Mouse (Mus musculus): ENCODE results near the gene Lrrc15. TPM values are rescaled to one million over a fixed set of nuclear protein-coding genes. Genes with fewer than 3 reads are reported as not detected.

The Lrrc15 gene
- polyA plus RNA-seq, 1 experiment, result 96.3 TPM

- Histone ChIP-seq H3K4me3 (ENCODE audit: insufficient read depth, low read length) (no peak overlapping the region), H3K27ac (ENCODE audit: insufficient read depth, low read length) (no peak overlapping the region), H3K4me1 (ENCODE audit: control insufficient read depth, insufficient read depth, low read length) (no peaks in the 10 kb centered on the region)
- TF ChIP-seq CTCF (IDR thresholded peaks at IDR 0.05; ENCODE audit: borderline replicate concordance, insufficient read depth, low read length) (no peak), POLR2A (IDR thresholded peaks at IDR 0.05; ENCODE audit: low read depth, low read length) (no peak)
These were observed 21.2 kb upstream of the Lrrc15 start for GRCm38 (mm10) chr16:30304236-30304635.

- TF ChIP-seq CTCF (IDR thresholded peaks at IDR 0.05; ENCODE audit: borderline replicate concordance, insufficient read depth, low read length) (no peak), POLR2A (IDR thresholded peaks at IDR 0.05; ENCODE audit: low read depth, low read length) (no peak)
- no peak overlapping the region for H3K27ac ChIP-seq (ENCODE audit: insufficient read depth, low read length)
- no peak overlapping the region for H3K4me3 ChIP-seq (ENCODE audit: insufficient read depth, low read length)
These were observed 20.4 kb upstream of the Lrrc15 start for GRCm38 (mm10) chr16:30303411-30303810.

GRCm38 (mm10) chr16:30302686-30303085 lies 19.6 kb upstream of the Lrrc15 start:
- H3K4me1 ChIP-seq (ENCODE audit: control insufficient read depth, insufficient read depth, low read length), result no peaks in the 10 kb centered on the region
- no peak for TF ChIP-seq CTCF (IDR thresholded peaks at IDR 0.05; ENCODE audit: borderline replicate concordance, insufficient read depth, low read length)
- H3K27ac ChIP-seq (ENCODE audit: insufficient read depth, low read length), result no peak overlapping the region
- H3K4me3 ChIP-seq (ENCODE audit: insufficient read depth, low read length), result no peak overlapping the region

More at GRCm38 (mm10) chr16:30303411-30303810, 20.4 kb upstream of the Lrrc15 start:
- no peaks in the 10 kb centered on the region for H3K4me1 ChIP-seq (ENCODE audit: control insufficient read depth, insufficient read depth, low read length)

- H3K4me1 ChIP-seq (ENCODE audit: control insufficient read depth, insufficient read depth, low read length), result no peaks in the 10 kb centered on the region
- no peak overlapping the region for H3K4me3 ChIP-seq (ENCODE audit: insufficient read depth, low read length)
- TF ChIP-seq POLR2A (IDR thresholded peaks at IDR 0.05; ENCODE audit: low read depth, low read length) (no peak), CTCF (IDR thresholded peaks at IDR 0.05; ENCODE audit: borderline replicate concordance, insufficient read depth, low read length) (no peak)
- H3K27ac ChIP-seq (ENCODE audit: insufficient read depth, low read length), result no peak overlapping the region
These were observed 16.7 kb upstream of the Lrrc15 start for GRCm38 (mm10) chr16:30299711-30300277.

- Histone ChIP-seq H3K4me1 (ENCODE audit: control insufficient read depth, insufficient read depth, low read length) (no peaks in the 10 kb centered on the region), H3K27ac (ENCODE audit: insufficient read depth, low read length) (no peak overlapping the region), H3K4me3 (ENCODE audit: insufficient read depth, low read length) (no peak overlapping the region)
- TF ChIP-seq CTCF (IDR thresholded peaks at IDR 0.05; ENCODE audit: borderline replicate concordance, insufficient read depth, low read length) (no peak), POLR2A (IDR thresholded peaks at IDR 0.05; ENCODE audit: low read depth, low read length) (no peak)
These were observed 14.4 kb upstream of the Lrrc15 start for GRCm38 (mm10) chr16:30297450-30297849.

GRCm38 (mm10) chr16:30296601-30297275 lies 13.7 kb upstream of the Lrrc15 start:
- TF ChIP-seq POLR2A (IDR thresholded peaks at IDR 0.05; ENCODE audit: low read depth, low read length) (no peak), CTCF (IDR thresholded peaks at IDR 0.05; ENCODE audit: borderline replicate concordance, insufficient read depth, low read length) (no peak)
- no peak overlapping the region for H3K27ac ChIP-seq (ENCODE audit: insufficient read depth, low read length)
- H3K4me1 ChIP-seq (ENCODE audit: control insufficient read depth, insufficient read depth, low read length), result no peaks in the 10 kb centered on the region
- H3K4me3 ChIP-seq (ENCODE audit: insufficient read depth, low read length), result no peak overlapping the region

GRCm38 (mm10) chr16:30295106-30295505 lies 12.1 kb upstream of the Lrrc15 start:
- no peak overlapping the region for H3K4me3 ChIP-seq (ENCODE audit: insufficient read depth, low read length)
- TF ChIP-seq POLR2A (IDR thresholded peaks at IDR 0.05; ENCODE audit: low read depth, low read length) (no peak), CTCF (IDR thresholded peaks at IDR 0.05; ENCODE audit: borderline replicate concordance, insufficient read depth, low read length) (no peak)

GRCm38 (mm10) chr16:30290436-30290835 lies 7.4 kb upstream of the Lrrc15 start:
- no peak for TF ChIP-seq CTCF (IDR thresholded peaks at IDR 0.05; ENCODE audit: borderline replicate concordance, insufficient read depth, low read length)
- TF ChIP-seq POLR2A (IDR thresholded peaks at IDR 0.05; ENCODE audit: low read depth, low read length), result no peak
- Histone ChIP-seq H3K4me3 (ENCODE audit: insufficient read depth, low read length) (no peak overlapping the region), H3K4me1 (ENCODE audit: control insufficient read depth, insufficient read depth, low read length) (no peaks in the 10 kb centered on the region), H3K27ac (ENCODE audit: insufficient read depth, low read length) (no peak overlapping the region)

More at GRCm38 (mm10) chr16:30295106-30295505, 12.1 kb upstream of the Lrrc15 start:
- no peaks in the 10 kb centered on the region for H3K4me1 ChIP-seq (ENCODE audit: control insufficient read depth, insufficient read depth, low read length)
- H3K27ac ChIP-seq (ENCODE audit: insufficient read depth, low read length), result no peak overlapping the region

- H3K4me1 ChIP-seq (ENCODE audit: control insufficient read depth, insufficient read depth, low read length), result peaks cover 5% of the 10 kb centered on the region
- TF ChIP-seq CTCF (IDR thresholded peaks at IDR 0.05; ENCODE audit: borderline replicate concordance, insufficient read depth, low read length), result no peak
- H3K4me3 ChIP-seq (ENCODE audit: insufficient read depth, low read length), result no peak overlapping the region
- H3K27ac ChIP-seq (ENCODE audit: insufficient read depth, low read length), result no peak overlapping the region
These were observed 2.6 kb upstream of the Lrrc15 start for GRCm38 (mm10) chr16:30285701-30286100.

GRCm38 (mm10) chr16:30283743-30284337 lies 784 bp upstream of the Lrrc15 start:
- no peak overlapping the region for H3K27ac ChIP-seq (ENCODE audit: insufficient read depth, low read length)
- no peak for TF ChIP-seq POLR2A (IDR thresholded peaks at IDR 0.05; ENCODE audit: low read depth, low read length)
- TF ChIP-seq CTCF (IDR thresholded peaks at IDR 0.05; ENCODE audit: borderline replicate concordance, insufficient read depth, low read length), result peak; percentile 57; the same call in 1 of the 2 replicates
- H3K4me3 ChIP-seq (ENCODE audit: insufficient read depth, low read length), result no peak overlapping the region
- H3K4me1 ChIP-seq (ENCODE audit: control insufficient read depth, insufficient read depth, low read length), result peaks cover 8% of the 10 kb centered on the region
